Mouse (Mus musculus) activated CD4-positive, CD25-positive, alpha-beta regulatory T cell, adult 4 months (primary cell): ENCODE data around the gene Sdcbp2. TPM values are rescaled to one million over a fixed set of nuclear protein-coding genes. Genes with fewer than 3 reads are reported as not detected.

Experiments
- ATAC-seq: one replicate; pipeline ENCODE4 v1.8.0; 2017
- polyA plus RNA-seq, 2 experiments: library from polyadenylated mRNA; unstranded; fragments of 100-300 nt; shearing (Covaris generic); gene quantifications; one replicate each; pipeline ENCODE4 v1.2.1; 2017

The Sdcbp2 gene
- polyA plus RNA-seq, 2 experiments from 2014 or later: 79.8 to 85.3 TPM

GRCm38 (mm10) chr2:151632159-151632814, 59.9 kb downstream of the Sdcbp2 start, which contains the start of gene Snph:
TSS of gene Snph (minus strand) at chr2:151632593.
- peak; percentile 68 for ATAC-seq

- no peak for ATAC-seq
Observed at GRCm38 (mm10) chr2:151632982-151633381, 60.6 kb downstream of the Sdcbp2 start.

GRCm38 (mm10) chr2:151634903-151635302, 62.5 kb downstream of the Sdcbp2 start:
- no peak for ATAC-seq

GRCm38 (mm10) chr2:151635362-151636014, 63.1 kb downstream of the Sdcbp2 start:
- ATAC-seq: no peak

- no peak for ATAC-seq
Observed at GRCm38 (mm10) chr2:151636015-151636402, 63.6 kb downstream of the Sdcbp2 start.

Other genes with a start within 250 kb of the Sdcbp2 start
- gene 4921509C19Rik, start 96.5 kb upstream of the Sdcbp2 start, polyA plus RNA-seq: not detected
- gene Nsfl1c, start 78.4 kb upstream of the Sdcbp2 start, polyA plus RNA-seq: 100 to 1,000 TPM; 117 to 159 TPM
- gene Fkbp1a, start 30.1 kb upstream of the Sdcbp2 start, polyA plus RNA-seq: 100 to 1,000 TPM; 298 to 313 TPM
- under 1 TPM in 1 of 2 experiments, not detected in 1; 0.15 TPM for gene Snph, start 60.0 kb downstream of the Sdcbp2 start, polyA plus RNA-seq
- gene Rad21l, start 95.9 kb downstream of the Sdcbp2 start, polyA plus RNA-seq: not detected
- gene Tmem74b, start 129.4 kb downstream of the Sdcbp2 start, polyA plus RNA-seq: not detected
- 10 to 100 TPM; 66.8 to 71.8 TPM for gene Psmf1, start 171.6 kb downstream of the Sdcbp2 start, polyA plus RNA-seq